Mouse (Mus musculus) E14TG2a.4 (cell line): ENCODE results near the gene Art2b.
"Not testable (repeated sequence)": the region's sequence is repeated elsewhere in the genome, so short reads cannot be mapped to it uniquely, and the experiment has no call there.

ENCODE experiments used
- H3K27me3 ChIP-seq: 2 replicates; pipeline ENCODE4 v1.6.1; 2014; ENCODE audit warnings: low read length, control low read depth; ENCODE audit not compliant: insufficient read depth
- H3K36me3 ChIP-seq: 2 replicates; pipeline ENCODE4 v1.6.1; 2014; ENCODE audit warnings: low read length, control low read depth; ENCODE audit not compliant: insufficient read depth
- H3K4me1 ChIP-seq: replicated peaks from 2 replicates; pipeline ENCODE4 v1.6.1; 2014; ENCODE audit warnings: low read depth, low read length, control low read depth
- H3K4me3 ChIP-seq: replicated peaks from 2 replicates; pipeline ENCODE4 v1.5.1; 2014; ENCODE audit warnings: mild to moderate bottlenecking, low read length
- H3K9me3 ChIP-seq: 2 replicates; pipeline ENCODE4 v1.6.1; 2014; ENCODE audit warnings: low read length, control low read depth
- CTCF ChIP-seq: conservative IDR thresholded peaks from 2 replicates; pipeline ENCODE4 v1.5.1; 2014; ENCODE audit warnings: low read length
- NANOG ChIP-seq: IDR thresholded peaks from 2 replicates; pipeline ENCODE4 v1.6.1; 2014; ENCODE audit warnings: borderline replicate concordance, low read length, mixed read lengths
- POU5F1 ChIP-seq: IDR thresholded peaks from 2 replicates; pipeline ENCODE4 v1.6.1; 2014; ENCODE audit warnings: low read length, borderline replicate concordance

Art2b gene

DNA sequence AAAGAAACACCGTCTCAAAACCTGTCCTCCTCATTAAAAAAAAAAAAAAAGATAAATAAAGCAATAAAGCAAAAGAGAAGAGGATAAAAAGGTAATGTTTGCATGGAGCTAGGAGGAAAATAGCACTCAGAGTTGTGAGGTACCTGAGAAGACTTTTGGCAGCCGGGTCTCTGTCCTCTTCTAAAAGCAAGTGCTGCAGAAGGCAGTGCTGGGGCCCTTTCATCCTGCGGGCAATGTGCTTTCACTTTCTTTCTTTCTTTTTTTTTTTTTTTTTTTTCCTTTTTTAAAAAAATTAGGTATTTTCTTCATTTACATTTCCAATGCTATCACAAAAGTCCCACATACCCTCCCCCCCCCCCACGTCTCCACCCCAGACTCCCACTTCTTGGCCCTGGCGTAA lies at the start of gene Art2b:
TSS of gene Art2b (minus strand) at position 193 of the 400 bp plus-strand sequence.
- no peaks in the 10 kb centered on the region for H3K9me3 ChIP-seq
- TF ChIP-seq NANOG (no peak), CTCF (no peak), POU5F1 (no peak)
- H3K4me3 ChIP-seq: no peak within 1 kb of the TSS
- no peaks in the 10 kb centered on the region for H3K36me3 ChIP-seq
- H3K4me1 ChIP-seq: no peaks in the 10 kb centered on the region
- peaks cover 2% of the 10 kb centered on the region; the same call in 1 of the 2 replicates for H3K27me3 ChIP-seq

DNA sequence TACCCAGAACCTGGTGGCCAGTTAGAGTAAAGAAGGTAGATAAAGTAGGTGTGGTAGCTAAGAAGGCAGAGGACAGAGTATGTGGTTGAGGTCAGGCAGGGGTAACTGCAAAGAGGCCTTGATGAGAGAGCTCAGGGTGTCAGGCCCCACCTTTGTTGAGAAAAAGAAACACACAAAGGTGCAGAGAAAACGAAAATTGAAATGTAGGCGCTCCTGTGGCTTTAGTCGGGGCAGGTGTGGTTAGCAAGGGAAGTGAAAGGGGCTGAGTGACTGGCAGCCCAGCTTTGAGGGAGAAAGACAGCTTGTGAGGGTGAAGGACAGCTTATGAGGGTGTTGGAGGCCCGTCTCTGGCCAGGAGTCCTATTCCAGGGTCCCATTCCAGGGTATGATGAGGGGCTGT lies 49.1 kb upstream of the Art2b start:
- Histone ChIP-seq H3K4me1 (peaks cover 3% of the 10 kb centered on the region; the same call in 1 of the 2 replicates), H3K9me3 (no peaks in the 10 kb centered on the region), H3K27me3 (peaks cover 1% of the 10 kb centered on the region; the same call in 1 of the 2 replicates), H3K4me3 (no peak overlapping the region), H3K36me3 (no peaks in the 10 kb centered on the region)
- TF ChIP-seq CTCF: no peak
- no peak for TF ChIP-seq NANOG
- no peak for TF ChIP-seq POU5F1

DNA sequence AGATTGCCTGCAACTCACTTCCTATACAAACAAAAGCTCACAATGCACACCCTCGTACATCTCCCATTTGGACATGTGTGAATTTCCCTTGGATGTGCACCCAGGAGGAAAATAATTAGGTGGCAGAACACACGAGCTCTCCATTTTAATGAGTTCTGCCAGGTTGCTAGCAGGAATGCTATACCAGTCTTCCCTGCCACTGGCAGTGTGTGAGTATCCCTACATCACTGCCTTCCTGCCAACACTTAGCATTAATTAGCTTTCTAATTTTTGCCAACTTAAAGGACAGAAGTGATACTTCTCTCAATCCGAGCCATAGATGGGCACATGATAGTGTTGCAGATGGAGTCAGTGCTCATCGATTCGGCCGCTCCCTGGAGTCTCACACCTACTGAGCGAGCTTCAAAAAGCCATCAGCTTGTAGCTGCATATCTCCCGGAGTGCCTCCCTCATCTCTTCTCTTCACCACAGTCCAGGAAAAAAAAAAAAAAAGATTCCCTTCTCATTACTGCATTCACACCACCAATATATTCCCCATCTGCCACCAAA lies 48.3 kb upstream of the Art2b start:
- Histone ChIP-seq H3K9me3 (no peaks in the 10 kb centered on the region), H3K4me3 (no peak overlapping the region), H3K4me1 (peaks cover 10% of the 10 kb centered on the region), H3K36me3 (no peaks in the 10 kb centered on the region), H3K27me3 (no peaks in the 10 kb centered on the region; the same call in 1 of the 2 replicates)
- TF ChIP-seq NANOG (no peak), POU5F1 (no peak), CTCF (no peak)

DNA sequence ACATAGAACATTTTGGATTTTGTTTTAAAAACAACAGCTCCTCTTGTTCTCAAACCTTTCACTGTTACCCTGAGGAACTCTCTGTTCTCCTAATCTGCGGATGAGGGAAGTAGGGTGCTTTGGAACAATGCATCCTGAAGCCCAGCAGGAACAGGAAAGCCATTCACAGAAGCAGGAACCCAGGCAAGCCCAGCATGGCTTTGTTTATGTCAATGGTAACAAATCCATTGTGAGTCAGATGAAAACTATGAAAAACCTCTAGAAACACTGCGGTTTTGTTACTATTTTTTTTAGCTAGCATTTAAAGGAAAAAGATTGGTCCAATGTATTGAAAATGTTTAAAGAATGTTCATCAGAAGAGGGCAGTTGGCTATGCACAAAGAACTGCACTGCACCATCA lies 43.1 kb upstream of the Art2b start:
- Histone ChIP-seq H3K27me3 (no peaks in the 10 kb centered on the region; the same call in 1 of the 2 replicates), H3K4me3 (no peak overlapping the region), H3K36me3 (no peaks in the 10 kb centered on the region), H3K4me1 (peaks cover 40% of the 10 kb centered on the region), H3K9me3 (no peaks in the 10 kb centered on the region)
- TF ChIP-seq POU5F1 (no peak), NANOG (no peak), CTCF (no peak)

DNA sequence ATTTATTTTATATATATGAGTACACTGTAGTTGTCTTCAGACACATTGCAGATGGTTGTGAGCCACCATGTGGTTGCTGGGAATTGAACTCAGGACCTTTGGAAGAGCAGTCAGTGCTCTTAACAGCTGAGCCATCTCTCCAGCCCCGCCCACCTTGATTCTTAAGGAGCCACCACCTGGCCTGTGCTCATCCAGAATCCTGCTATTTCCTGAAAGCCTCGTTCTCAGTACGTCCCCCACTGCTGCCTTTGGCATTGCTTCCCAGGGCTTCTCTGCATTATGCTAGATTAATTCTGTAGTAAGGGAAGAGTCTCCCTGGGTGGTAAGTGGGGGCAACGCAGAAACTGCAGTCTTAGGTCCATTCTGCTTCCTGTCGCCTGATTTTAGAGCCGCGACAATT lies 41.8 kb upstream of the Art2b start:
- not testable (repeated sequence) for H3K27me3 ChIP-seq, H3K4me3 ChIP-seq, H3K36me3 ChIP-seq, H3K9me3 ChIP-seq
- peaks cover 49% of the 10 kb centered on the region for H3K4me1 ChIP-seq

DNA sequence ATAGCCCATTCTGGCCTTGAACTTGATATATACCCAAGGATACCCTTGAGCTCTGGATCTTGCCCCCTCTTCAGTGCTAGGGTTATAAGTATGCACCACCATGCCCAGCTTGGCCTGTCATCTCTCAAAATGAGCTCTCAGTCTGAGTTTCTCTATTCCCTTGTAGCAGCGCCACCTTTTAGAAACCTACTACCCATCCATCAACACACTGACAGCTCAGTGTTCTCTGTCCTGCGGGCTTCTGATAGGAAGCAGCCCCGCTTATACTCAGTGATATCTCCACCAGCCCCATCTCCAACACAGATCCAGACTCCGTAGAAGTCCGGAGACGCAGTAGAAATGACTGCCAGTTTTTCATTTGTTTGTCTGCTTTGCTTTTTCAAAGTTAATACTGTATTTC lies 38.9 kb upstream of the Art2b start:
- Histone ChIP-seq H3K27me3 (no peaks in the 10 kb centered on the region), H3K36me3 (no peaks in the 10 kb centered on the region)

DNA sequence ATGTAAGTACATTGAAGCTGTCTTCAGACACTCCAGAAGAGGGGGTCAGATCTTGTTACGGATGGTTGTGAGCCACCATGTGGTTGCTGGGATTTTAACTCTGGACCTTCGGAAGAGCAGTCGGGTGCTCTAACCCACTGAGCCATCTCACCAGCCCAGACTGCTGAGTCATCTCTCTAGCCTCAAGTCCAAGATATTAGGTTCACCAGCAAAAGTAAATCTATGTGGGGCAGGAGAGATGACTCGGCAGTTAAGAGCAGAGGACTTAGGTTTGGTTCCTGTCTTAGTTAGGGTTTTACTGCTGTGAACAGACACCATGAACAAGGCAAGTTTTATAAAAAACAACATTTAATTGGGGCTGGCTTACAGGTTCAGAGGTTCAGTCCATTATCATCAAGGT lies 36.5 kb upstream of the Art2b start:
- not testable (repeated sequence) for H3K27me3 ChIP-seq, H3K9me3 ChIP-seq

More for the DNA sequence above, 38.9 kb upstream of the Art2b start:
- peaks cover 48% of the 10 kb centered on the region for H3K4me1 ChIP-seq
- TF ChIP-seq POU5F1 (no peak), NANOG (no peak), CTCF (no peak)
- no peaks in the 10 kb centered on the region for H3K9me3 ChIP-seq
- H3K4me3 ChIP-seq: no peak overlapping the region

DNA sequence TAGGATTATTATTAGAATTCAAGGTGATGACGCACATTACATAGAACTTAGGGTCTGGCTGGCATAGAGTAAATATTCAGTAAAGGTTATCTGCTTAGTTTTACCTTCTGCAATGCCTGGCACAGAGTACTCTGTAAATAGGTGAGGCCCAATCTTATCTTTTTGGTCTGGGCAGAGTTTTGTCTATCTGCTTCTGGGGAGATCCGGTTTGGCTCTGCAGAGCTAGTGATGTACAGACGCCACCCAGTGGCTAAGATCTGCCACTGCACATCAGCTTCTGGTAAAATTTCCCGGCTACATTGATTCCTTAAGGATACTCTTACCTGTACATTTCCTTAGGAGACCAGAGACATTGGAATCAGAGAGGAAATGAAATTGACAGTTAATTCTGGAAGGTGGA lies 35.0 kb upstream of the Art2b start:
- 0 out of 2 replicates have a peak, but pooled peaks cover 4% of the 10 kb centered on the region for H3K27me3 ChIP-seq
- no peak for TF ChIP-seq POU5F1
- no peak for TF ChIP-seq NANOG
- TF ChIP-seq CTCF: peak; percentile 94

More for the DNA sequence above, 36.5 kb upstream of the Art2b start:
- H3K36me3 ChIP-seq, H3K4me3 ChIP-seq: not testable (repeated sequence)
- H3K4me1 ChIP-seq: peaks cover 29% of the 10 kb centered on the region

DNA sequence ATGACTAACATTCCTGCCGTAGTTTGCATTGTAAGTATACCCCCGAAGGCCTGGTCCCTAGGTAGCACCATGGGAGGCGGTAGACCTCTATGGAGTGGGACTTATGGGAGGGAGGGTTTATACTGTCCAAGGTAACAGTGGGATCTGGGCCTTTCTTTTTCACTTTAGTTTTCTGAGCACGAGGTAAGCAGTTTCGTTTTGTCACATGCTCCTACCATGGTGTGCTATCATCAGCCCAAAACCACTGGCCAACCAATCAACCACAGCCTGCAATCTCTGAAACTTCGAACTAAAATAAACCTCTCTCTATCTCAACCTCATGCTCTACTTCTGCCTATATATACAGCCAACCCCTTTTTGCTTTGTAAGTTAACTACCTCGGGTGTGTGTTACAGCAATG lies 32.9 kb upstream of the Art2b start:
- no peaks in the 10 kb centered on the region for H3K36me3 ChIP-seq
- no peaks in the 10 kb centered on the region for H3K9me3 ChIP-seq
- H3K27me3 ChIP-seq: 0 out of 2 replicates have a peak, but pooled peaks cover 4% of the 10 kb centered on the region
- H3K4me1 ChIP-seq: peaks cover 11% of the 10 kb centered on the region
- no peak overlapping the region for H3K4me3 ChIP-seq
- TF ChIP-seq NANOG: no peak
- TF ChIP-seq CTCF: no peak
- TF ChIP-seq POU5F1: no peak

More for the DNA sequence above, 35.0 kb upstream of the Art2b start:
- Histone ChIP-seq H3K9me3 (no peaks in the 10 kb centered on the region), H3K36me3 (no peaks in the 10 kb centered on the region), H3K4me3 (no peak overlapping the region), H3K4me1 (peaks cover 26% of the 10 kb centered on the region)
